Mouse (Mus musculus) CH12.LX (cell line): ENCODE results near the gene Mrpl34. TPM values are rescaled to one million over a fixed set of nuclear protein-coding genes. Genes with fewer than 3 reads are reported as not detected.

Source experiments
- DNase-seq: peaks from one replicate; pipeline ENCODE4 v3.0.0-alpha.2; 2013; ENCODE audit errors: extremely low read depth
- H3K27ac ChIP-seq: 2 replicates; pipeline ENCODE4 v1.5.1; 2012; ENCODE audit warnings: low read depth, mild to moderate bottlenecking, control low read depth, moderate library complexity; ENCODE audit not compliant: insufficient read depth
- H3K27me3 ChIP-seq: replicated peaks from 2 replicates; pipeline ENCODE3; 2012; ENCODE audit warnings: inconsistent platforms
- H3K36me3 ChIP-seq, 2 experiments: replicated peaks in 1 of 2; 2 replicates each; pipeline versions ENCODE3 to v1.6.1; 2012; ENCODE audit warnings: inconsistent platforms in 1 of 2, low read length in 1 of 2, mild to moderate bottlenecking in 1 of 2, mixed read lengths in 1 of 2, moderate library complexity in 1 of 2; ENCODE audit not compliant: control insufficient read depth in 1 of 2, insufficient read depth in 1 of 2
- H3K4me1 ChIP-seq, 2 experiments: 2 replicates each; pipeline ENCODE4 v1.6.1; 2012; ENCODE audit warnings: inconsistent platforms in 1 of 2, moderate library complexity in 1 of 2; ENCODE audit not compliant: insufficient read depth in 2 of 2, control insufficient read depth in 1 of 2
- H3K4me2 ChIP-seq: 2 replicates; pipeline ENCODE4 v1.6.1; 2012; ENCODE audit warnings: low read depth, mild to moderate bottlenecking, control low read depth; ENCODE audit not compliant: poor library complexity, insufficient read depth, severe bottlenecking
- H3K4me3 ChIP-seq, 3 experiments: fragments of 150-350 bp in 1 of 3; sonication (generic) in 1 of 3; replicated peaks in 1 of 3; 2 replicates each; pipeline versions ENCODE3 to v1.5.1; 2011 to 2012; ENCODE audit warnings: low read depth in 2 of 3, low read length in 2 of 3, mild to moderate bottlenecking in 2 of 3, moderate library complexity in 2 of 3, control low read depth in 1 of 3, improper control_type of control experiment in 1 of 3, inconsistent platforms in 1 of 3, mixed read lengths in 1 of 3; ENCODE audit not compliant: poor library complexity in 1 of 3
- H3K79me2 ChIP-seq: replicated peaks from 2 replicates; pipeline ENCODE4 v1.6.1; 2012; ENCODE audit warnings: mild to moderate bottlenecking, moderate library complexity; ENCODE audit not compliant: control insufficient read depth, poor library complexity, insufficient read depth, severe bottlenecking; ENCODE audit errors: extremely low read depth
- H3K9ac ChIP-seq: 2 replicates; pipeline ENCODE4 v1.6.1; 2012; ENCODE audit warnings: low read depth, mild to moderate bottlenecking, control low read depth, moderate library complexity; ENCODE audit not compliant: insufficient read depth
- H3K9me3 ChIP-seq: replicated peaks from 2 replicates; pipeline ENCODE3; 2012; ENCODE audit warnings: low read length, inconsistent platforms, mixed read lengths
- CHD2 ChIP-seq: IDR thresholded peaks from 2 replicates; pipeline ENCODE4 v1.6.1; 2011; ENCODE audit warnings: low read length, improper control_type of control experiment
- CTCF ChIP-seq, 2 experiments: IDR thresholded peaks in 1 of 2; conservative IDR thresholded peaks in 1 of 2; 2 replicates each; pipeline ENCODE4 v1.5.1; 2011 to 2012; ENCODE audit warnings: low read depth in 2 of 2, low read length in 2 of 2, improper control_type of control experiment in 1 of 2, inconsistent platforms in 1 of 2, mild to moderate bottlenecking in 1 of 2, moderate library complexity in 1 of 2
- IRF4 ChIP-seq: IDR thresholded peaks from 2 replicates; pipeline ENCODE4 v1.6.1; 2014; ENCODE audit warnings: low read depth, mild to moderate bottlenecking, inconsistent platforms, low read length, improper control_type of control experiment
- MAZ ChIP-seq: IDR thresholded peaks from 2 replicates; pipeline ENCODE4 v1.6.1; 2012; ENCODE audit warnings: low read depth, mild to moderate bottlenecking, inconsistent platforms, low read length, improper control_type of control experiment, moderate library complexity
- NRF1 ChIP-seq: IDR thresholded peaks from 2 replicates; pipeline ENCODE4 v1.6.1; 2014; ENCODE audit warnings: low read depth, mild to moderate bottlenecking, inconsistent platforms, low read length, improper control_type of control experiment, moderate library complexity
- PAX5 ChIP-seq: IDR thresholded peaks from 2 replicates; pipeline ENCODE4 v1.6.1; 2012; ENCODE audit warnings: low read length, inconsistent platforms, mixed read lengths
- RAD21 ChIP-seq: IDR thresholded peaks from 2 replicates; pipeline ENCODE4 v1.6.1; 2011; ENCODE audit warnings: low read depth, mild to moderate bottlenecking, low read length, improper control_type of control experiment, moderate library complexity
- RCOR1 ChIP-seq: conservative IDR thresholded peaks from 2 replicates; pipeline ENCODE4 v1.6.1; 2012; ENCODE audit warnings: low read depth, mild to moderate bottlenecking, inconsistent platforms, low read length, improper control_type of control experiment
- SIN3A ChIP-seq: IDR thresholded peaks from 2 replicates; pipeline ENCODE4 v1.6.1; 2012; ENCODE audit warnings: low read length, improper control_type of control experiment, inconsistent platforms
- TCF12 ChIP-seq: IDR thresholded peaks from 2 replicates; pipeline ENCODE4 v1.6.1; 2014; ENCODE audit warnings: low read depth, mild to moderate bottlenecking, inconsistent platforms, low read length, improper control_type of control experiment
- UBTF ChIP-seq: IDR thresholded peaks from 2 replicates; pipeline ENCODE4 v1.6.1; 2012; ENCODE audit warnings: low read depth, mild to moderate bottlenecking, inconsistent platforms, low read length, improper control_type of control experiment, moderate library complexity
- ZC3H11A ChIP-seq: IDR thresholded peaks from 2 replicates; pipeline ENCODE4 v1.6.1; 2012; ENCODE audit warnings: low read depth, mild to moderate bottlenecking, inconsistent platforms, low read length, improper control_type of control experiment
- ZKSCAN1 ChIP-seq: IDR thresholded peaks from 2 replicates; pipeline ENCODE4 v1.6.1; 2012; ENCODE audit warnings: low read depth, inconsistent platforms, low read length, improper control_type of control experiment, borderline replicate concordance
- dilution Hi-C: fragments of 300-500 bp; cut with MboI; formaldehyde crosslinking; loops from 2 replicates; pipeline ENCODE4 v1.14.3; 2020; ENCODE audit warnings: low sequenced_read_pairs; ENCODE audit not compliant: extremely low pct_unique_long_range_greater_than_20kb, extremely low pct_ligation_motif_present
- in situ Hi-C: fragments of 300-500 bp; cut with MboI; formaldehyde crosslinking; loops from 3 replicates; pipeline ENCODE4 v1.14.3; 2019; ENCODE audit warnings: low sequenced_read_pairs, low pct_ligation_motif_present, low pct_unique_long_range_greater_than_20kb, mixed read lengths
- polyA plus RNA-seq: library from polyadenylated mRNA; unstranded; fragments of >175 nt; gene quantifications from 2 replicates; pipeline ENCODE4 v1.2.1, GENCODE M21; 2012; ENCODE audit warnings: low read depth; ENCODE audit not compliant: insufficient read length
- total RNA-seq, 2 experiments: library from RNA; depleted of rRNA; stranded (reverse); fragments of 300-350 nt in 1 of 2; fragments of >200 nt in 1 of 2; gene quantifications; 2 replicates each; pipeline ENCODE4 v1.2.3; 2012 to 2014

The Mrpl34 gene
- total and polyA plus RNA-seq, 3 experiments, result 94.4 to 150 (median 133) TPM

DNA sequence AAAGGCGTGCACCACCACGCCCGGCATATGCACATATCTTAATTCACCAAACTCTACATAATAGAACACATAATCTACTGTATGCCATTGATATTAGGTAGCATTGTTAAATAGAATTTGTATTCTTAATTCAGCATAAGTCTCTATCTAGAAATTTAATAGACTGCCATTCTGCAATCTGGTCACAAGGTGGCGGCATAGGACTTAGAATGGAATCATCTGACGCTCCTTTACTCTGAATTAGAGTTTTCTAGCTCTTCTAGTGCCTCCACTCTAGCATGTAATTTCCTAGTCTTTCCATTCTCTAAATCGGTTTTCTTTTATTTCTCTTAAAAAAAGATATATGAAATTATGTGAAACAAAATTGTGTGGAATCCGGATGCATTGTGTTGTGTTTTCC lies 23.4 kb upstream of the Mrpl34 start (continued):
- TF ChIP-seq IRF4 (no peak), ZC3H11A (peak; percentile 62), NRF1 (no peak), ZKSCAN1 (no peak), MAZ (no peak), PAX5 (no peak), SIN3A (no peak), RCOR1 (no peak), CTCF (conservative IDR thresholded peaks at IDR 0.05 in 1 of 2, IDR thresholded peaks at IDR 0.05 in 1 of 2; ENCODE audit: low read depth in 2 of 2, low read length in 2 of 2) (peak; percentile 51 to 97; a peak in 3 of 4 replicates)

DNA sequence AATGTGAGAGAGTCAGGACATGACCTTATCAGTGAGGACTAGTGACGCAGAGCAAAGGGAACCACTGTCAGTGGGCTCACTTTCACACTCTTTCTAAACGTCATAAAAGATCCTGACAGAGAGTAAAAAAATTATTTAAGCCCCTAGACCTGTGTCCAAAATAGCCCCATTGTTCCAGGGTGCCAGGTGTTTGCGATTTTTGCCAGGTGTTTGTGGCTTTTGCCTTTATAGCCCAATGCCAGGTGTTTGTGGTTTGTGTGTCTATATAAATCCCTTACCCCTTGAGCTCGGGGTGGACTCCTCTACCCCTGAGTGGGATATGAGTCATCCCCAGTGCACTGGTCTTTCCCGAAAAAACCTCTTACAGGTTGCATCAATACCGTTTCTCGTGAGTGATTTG lies 19.7 kb upstream of the Mrpl34 start:
- H3K4me1 ChIP-seq, result peaks cover 0 to 3% of the 10 kb centered on the region in 2 experiments; a peak in 1 of 4 replicates
- peaks cover 24% of the 10 kb centered on the region for H3K9me3 ChIP-seq
- H3K4me2 ChIP-seq, result no peak overlapping the region
- TF ChIP-seq UBTF (no peak), CHD2 (no peak), TCF12 (0 out of 2 replicates have a peak, but pooled peaks have one; percentile 19), IRF4 (no peak), RAD21 (no peak)
- dilution Hi-C loops, result no loop called here
- no peak overlapping the region for H3K4me3 ChIP-seq
- H3K9ac ChIP-seq, result no peak overlapping the region
- DNase-seq, result no peak
- H3K79me2 ChIP-seq, result no peaks in the 10 kb centered on the region
- H3K27ac ChIP-seq, result no peak overlapping the region
- H3K36me3 ChIP-seq, result no peaks in the 10 kb centered on the region
- H3K27me3 ChIP-seq, result no peaks in the 10 kb centered on the region
- in situ Hi-C loops, result loop anchor here (10.0 kb wide), 1 partner anchor 60 kb away; no protein-coding TSS in a partner anchor

DNA sequence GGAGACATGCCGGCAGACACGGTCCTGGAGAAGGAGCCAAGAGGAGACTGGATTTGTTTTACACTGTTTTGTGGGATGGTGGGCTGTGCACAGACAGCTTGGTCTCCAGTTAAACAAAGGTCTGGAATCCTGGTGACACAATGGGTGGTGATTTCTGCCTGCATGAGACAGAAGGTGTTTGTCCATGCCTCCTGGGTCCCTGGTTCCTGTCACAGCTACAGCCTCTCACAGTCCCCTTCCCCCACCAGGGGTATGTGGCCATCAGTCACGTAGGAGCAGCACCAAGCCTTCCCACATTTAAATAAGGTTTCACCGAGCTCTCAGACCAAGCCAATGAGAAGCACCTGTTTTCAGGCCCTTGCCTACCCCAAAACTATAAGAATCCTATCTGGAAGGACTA lies 13.4 kb upstream of the Mrpl34 start:
- H3K9ac ChIP-seq, result no peak overlapping the region
- peaks cover 18% of the 10 kb centered on the region for H3K9me3 ChIP-seq
- H3K4me2 ChIP-seq, result no peak overlapping the region
- DNase-seq, result no peak
- in situ Hi-C loops, result no loop called here
- TF ChIP-seq MAZ (no peak), CHD2 (peak; percentile 33; the same call in 1 of the 2 replicates)
- dilution Hi-C loops, result no loop called here
- H3K4me1 ChIP-seq, result peaks cover 12 to 25% of the 10 kb centered on the region in 2 experiments
- no peak overlapping the region for H3K4me3 ChIP-seq
- no peaks in the 10 kb centered on the region for H3K27me3 ChIP-seq
- no peaks in the 10 kb centered on the region for H3K36me3 ChIP-seq
- H3K27ac ChIP-seq, result no peak overlapping the region
- H3K79me2 ChIP-seq, result no peaks in the 10 kb centered on the region
